In the genomic region with DNA sequence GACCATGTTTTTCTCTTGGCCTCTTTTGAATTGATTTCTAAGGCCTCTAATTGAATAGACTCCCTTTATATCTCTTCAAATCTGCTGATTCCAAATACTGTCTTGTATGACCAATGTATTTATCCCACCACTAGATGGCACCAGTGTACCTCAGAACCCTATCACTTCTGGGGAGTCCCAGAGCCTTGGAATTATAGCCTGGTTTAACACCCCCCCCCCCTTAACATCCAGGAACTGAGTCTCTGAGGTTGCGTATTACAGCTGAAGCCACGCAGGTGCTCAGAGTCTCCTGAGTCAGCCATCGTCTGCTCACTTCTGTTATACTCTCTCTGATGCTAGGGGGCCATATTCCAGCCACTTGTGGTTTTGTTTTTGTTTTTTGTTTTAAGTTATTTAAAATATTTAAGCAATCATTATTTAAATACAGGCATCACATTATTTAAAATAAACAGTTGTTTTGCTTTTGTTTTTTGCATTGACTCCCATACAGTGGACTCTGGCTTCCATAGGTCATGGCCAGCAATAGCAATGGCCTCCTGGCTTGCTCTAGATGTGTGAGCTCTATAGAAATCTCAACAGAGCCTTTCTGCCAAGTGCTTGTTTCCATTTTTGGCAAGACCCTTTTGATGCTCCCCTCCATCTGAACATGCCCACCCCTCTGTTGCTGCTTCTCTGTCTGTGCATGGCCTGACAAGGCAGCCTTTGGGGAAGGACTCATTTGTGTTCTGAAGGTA, we compare ENCODE assay signal across 8 mouse cellular contexts.
DNase-seq lines count a peak whose midpoint lies in the region; ATAC-seq lines count a peak whose summit lies in the region.

No protein-coding gene starts in this region.

- 61% methylated on average over 3 of the region's 3 CpGs for WGBS in forebrain, embryonic 14.5 days
- WGBS in intestine, embryonic 15.5 days, result 33% methylated on average over 3 of the region's 3 CpGs
- 40% methylated on average over 3 of the region's 3 CpGs for WGBS in stomach, embryonic 15.5 days

- H3K4me3 ChIP-seq in forebrain, embryonic 14.5 days (ENCODE audit: low read depth, low read length), result no peak overlapping the region
- H3K4me3 ChIP-seq in intestine, embryonic 15.5 days (replicated peaks), result no peak overlapping the region
- no peak overlapping the region for H3K4me3 ChIP-seq in stomach, embryonic 15.5 days (replicated peaks)

- no peaks in the 10 kb centered on the region for H3K4me1 ChIP-seq in forebrain, embryonic 14.5 days (ENCODE audit: control insufficient read depth, insufficient read depth, low read length)
- no peaks in the 10 kb centered on the region for H3K4me1 ChIP-seq in intestine, embryonic 15.5 days (replicated peaks)
- H3K4me1 ChIP-seq in stomach, embryonic 15.5 days, result no peaks in the 10 kb centered on the region

- H3K9ac ChIP-seq in forebrain, embryonic 14.5 days (ENCODE audit: low read length), result no peak overlapping the region
- no peak overlapping the region for H3K9ac ChIP-seq in intestine, embryonic 15.5 days
- no peak overlapping the region for H3K9ac ChIP-seq in stomach, embryonic 15.5 days

- peak; percentile 60 for DNase-seq in adrenal gland, postnatal 10 days
- DNase-seq in adrenal gland, adult 8-10 months, result no peak
- DNase-seq in thymus, postnatal 14 days, result peak; percentile 38
- no peak for DNase-seq in thymus, postnatal 36 days
- peak; percentile 72 for DNase-seq in forebrain, embryonic 14.5 days (ENCODE audit: low spot score)
- peak; percentile 65 for DNase-seq in lung, postnatal 25 days (ENCODE audit: low spot score)

- H3K36me3 ChIP-seq in forebrain, embryonic 14.5 days (ENCODE audit: control insufficient read depth, insufficient read depth, low read length), result no peaks in the 10 kb centered on the region
- H3K36me3 ChIP-seq in intestine, embryonic 15.5 days, result no peaks in the 10 kb centered on the region
- no peaks in the 10 kb centered on the region for H3K36me3 ChIP-seq in stomach, embryonic 15.5 days

- peak; percentile 81 for ATAC-seq in forebrain, embryonic 14.5 days
- ATAC-seq in intestine, embryonic 15.5 days, result peak; percentile 47
- ATAC-seq in stomach, embryonic 15.5 days (ENCODE audit: insufficient read depth, low FRiP score, low read depth), result peak; percentile 53; the same call in 1 of the 2 replicates

- no peaks in the 10 kb centered on the region for H3K27me3 ChIP-seq in forebrain, embryonic 14.5 days (replicated peaks; ENCODE audit: control insufficient read depth, insufficient read depth, low read length)
- no peaks in the 10 kb centered on the region for H3K27me3 ChIP-seq in intestine, embryonic 15.5 days (replicated peaks)
- H3K27me3 ChIP-seq in stomach, embryonic 15.5 days (replicated peaks), result no peaks in the 10 kb centered on the region

- no peaks in the 10 kb centered on the region for H3K9me3 ChIP-seq in forebrain, embryonic 14.5 days (replicated peaks; ENCODE audit: control insufficient read depth, low read length)
- no peaks in the 10 kb centered on the region for H3K9me3 ChIP-seq in intestine, embryonic 15.5 days
- no peaks in the 10 kb centered on the region for H3K9me3 ChIP-seq in stomach, embryonic 15.5 days

- no peak overlapping the region for H3K27ac ChIP-seq in forebrain, embryonic 14.5 days (ENCODE audit: low read depth, low read length)
- H3K27ac ChIP-seq in intestine, embryonic 15.5 days, result no peak overlapping the region
- no peak overlapping the region for H3K27ac ChIP-seq in stomach, embryonic 15.5 days

- H3K4me2 ChIP-seq in forebrain, embryonic 14.5 days (ENCODE audit: low read length), result no peak overlapping the region
- H3K4me2 ChIP-seq in intestine, embryonic 15.5 days (replicated peaks), result no peak overlapping the region
- no peak overlapping the region for H3K4me2 ChIP-seq in stomach, embryonic 15.5 days

Comparison
In these comparisons a context has a peak if more than half of its experiments do, and no peak if none do; other contexts are left out.
1. DNase-seq: peak in adrenal gland, postnatal 10 days (single experiment), thymus, postnatal 14 days (single experiment), forebrain, embryonic 14.5 days (single experiment) and lung, postnatal 25 days (single experiment); none in adrenal gland, adult 8-10 months (single experiment) and thymus, postnatal 36 days (0 of 2).
2. Peak in every context shown above with its lines, with median percentiles within 50 percentile points of each other: ATAC-seq.